Mouse (Mus musculus) hindbrain, embryonic 14.5 days (tissue): ENCODE data around the gene Adamts9. TPM values are rescaled to one million over a fixed set of nuclear protein-coding genes. Genes with fewer than 3 reads are reported as not detected.

Source experiments
- ATAC-seq: fragments of 200-750 bp; cut with Nextera tagmentation; 2 replicates; pipeline ENCODE4 v1.8.0; 2017; ENCODE audit warnings: moderate number of reproducible peaks, mild to moderate bottlenecking, moderate TSS enrichment, moderate library complexity; ENCODE audit not compliant: low FRiP score
- DNase-seq: peaks from one replicate; pipeline ENCODE4 v3.0.0-alpha.2; 2015; ENCODE audit warnings: low spot score
- H3K27ac ChIP-seq: fragments of 300-500 bp; sonication (generic); 2 replicates; pipeline ENCODE4 v1.5.1; 2014; ENCODE audit warnings: mild to moderate bottlenecking, moderate library complexity
- H3K27me3 ChIP-seq: fragments of 300-500 bp; sonication (generic); 2 replicates; pipeline ENCODE4 v1.6.1; 2014; ENCODE audit warnings: mild to moderate bottlenecking, low read length, mixed read lengths; ENCODE audit not compliant: control insufficient read depth, insufficient read depth
- H3K36me3 ChIP-seq: fragments of 300-500 bp; sonication (generic); replicated peaks from 2 replicates; pipeline ENCODE4 v1.6.1; 2014; ENCODE audit not compliant: control insufficient read depth, insufficient read depth
- H3K4me1 ChIP-seq: fragments of 300-500 bp; sonication (generic); replicated peaks from 2 replicates; pipeline ENCODE4 v1.6.1; 2014; ENCODE audit warnings: antibody characterized with exemption, low read length, mixed read lengths; ENCODE audit not compliant: control insufficient read depth, insufficient read depth
- H3K4me2 ChIP-seq: fragments of 300-500 bp; sonication (generic); replicated peaks from 2 replicates; pipeline ENCODE4 v1.6.1; 2014; ENCODE audit warnings: mild to moderate bottlenecking, moderate library complexity
- H3K4me3 ChIP-seq: fragments of 300-500 bp; sonication (generic); replicated peaks from 2 replicates; pipeline ENCODE4 v1.5.1; 2014; ENCODE audit warnings: mild to moderate bottlenecking, low read length
- H3K9ac ChIP-seq: fragments of 300-500 bp; sonication (generic); 2 replicates; pipeline ENCODE4 v1.6.1; 2014
- H3K9me3 ChIP-seq: fragments of 300-500 bp; sonication (generic); 2 replicates; pipeline ENCODE4 v1.6.1; 2016; ENCODE audit warnings: low read length; ENCODE audit not compliant: control insufficient read depth
- WGBS: fragments of 180-500 bp; shearing (Covaris S2); extraction: QIAGEN DNeasy Blood & Tissue Kit; methylation state at CpG from one replicate; pipeline ENCODE4 v1.1.7; 2014; 5-methylcytosine and 5-hydroxymethylcytosine counted together
- polyA plus RNA-seq: library from polyadenylated mRNA; unstranded; fragments of >200 nt; fragmentation: Nextera tagmentation; extraction: Ambion mirVana; gene quantifications from 2 replicates; pipeline ENCODE4 v1.2.1, GENCODE M21; 2014

The Adamts9 gene
- polyA plus RNA-seq, 1 experiment from 2014 or later, result 2.1 TPM

DNA sequence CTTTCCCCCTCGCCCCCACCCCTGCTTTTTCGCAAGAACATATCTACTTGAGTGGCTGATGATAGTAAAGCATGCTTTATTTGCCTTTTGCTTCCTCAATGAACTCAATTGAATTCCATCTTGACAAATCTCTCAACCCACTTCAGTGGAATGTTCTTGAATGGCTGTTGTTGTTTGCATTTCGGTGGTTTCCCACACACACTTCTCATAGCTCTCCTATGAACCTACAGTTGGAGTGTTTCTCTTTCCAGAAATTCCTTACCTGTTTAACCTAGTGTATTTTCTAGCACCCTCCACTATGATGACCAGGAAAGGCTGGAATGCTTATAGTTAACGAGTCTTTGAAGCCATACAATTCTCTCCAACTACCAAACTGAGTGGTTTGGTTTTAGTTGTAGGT is 88.4 kb downstream of the Adamts9 start:
- Histone ChIP-seq H3K9ac (no peak overlapping the region), H3K36me3 (no peaks in the 10 kb centered on the region), H3K4me3 (no peak overlapping the region), H3K27ac (no peak overlapping the region), H3K27me3 (no peaks in the 10 kb centered on the region), H3K9me3 (no peaks in the 10 kb centered on the region), H3K4me1 (0 out of 2 replicates have a peak, but pooled peaks cover 4% of the 10 kb centered on the region), H3K4me2 (no peak overlapping the region)
- no peak for DNase-seq
- ATAC-seq, result no peak
- 88% methylated on average over 4 of the region's 4 CpGs for WGBS

DNA sequence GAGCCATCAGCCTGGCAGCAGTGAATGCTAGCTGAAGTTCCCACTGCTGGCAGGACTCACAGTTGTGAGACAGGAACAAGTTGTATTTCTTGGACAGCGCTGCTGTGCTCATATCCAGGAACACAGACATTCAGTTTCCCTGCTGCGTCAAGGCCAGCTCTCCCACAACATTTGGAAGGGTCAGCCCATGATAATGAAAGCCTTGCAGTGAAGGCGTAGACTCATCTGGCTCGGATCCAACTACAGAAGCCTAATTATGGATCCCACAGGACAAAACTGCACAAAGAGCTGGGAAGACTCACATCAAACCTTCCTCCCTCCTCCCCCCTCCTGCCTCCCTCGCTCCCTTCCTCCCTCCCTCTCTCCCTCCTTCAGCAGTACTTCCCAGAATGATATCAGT is 93.0 kb downstream of the Adamts9 start:
- 23% methylated on average over 5 of the region's 5 CpGs for WGBS
- DNase-seq, result peak; percentile 76

DNA sequence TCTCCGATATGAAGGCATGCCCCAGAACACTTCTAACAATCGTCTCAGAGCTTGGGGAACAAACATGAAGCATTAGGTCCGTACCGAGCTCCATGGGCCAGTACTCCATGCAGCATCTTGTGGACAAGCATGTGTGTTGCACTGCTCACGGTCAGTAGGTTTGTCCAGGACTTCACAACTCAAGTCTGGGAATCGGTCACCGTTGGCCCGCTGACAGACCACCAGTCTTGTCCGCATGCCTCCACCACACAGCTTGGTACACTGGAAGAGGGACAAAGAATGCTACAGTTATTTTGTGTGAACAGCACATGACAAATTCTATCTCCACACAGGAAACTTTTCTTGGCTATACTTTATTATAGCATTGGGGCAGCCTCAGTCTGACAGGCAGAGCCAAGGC is 94.1 kb downstream of the Adamts9 start:
- Histone ChIP-seq H3K4me1 (0 out of 2 replicates have a peak, but pooled peaks cover 4% of the 10 kb centered on the region), H3K36me3 (no peaks in the 10 kb centered on the region), H3K4me2 (no peak overlapping the region), H3K9ac (no peak overlapping the region), H3K4me3 (no peak overlapping the region), H3K27ac (no peak overlapping the region), H3K9me3 (no peaks in the 10 kb centered on the region), H3K27me3 (no peaks in the 10 kb centered on the region)
- DNase-seq (no peak), ATAC-seq (no peak)
- WGBS, result 95% methylated on average over 9 of the region's 9 CpGs

More for the DNA sequence above, 93.0 kb downstream of the Adamts9 start:
- H3K9me3 ChIP-seq, result no peaks in the 10 kb centered on the region
- H3K4me1 ChIP-seq, result 0 out of 2 replicates have a peak, but pooled peaks cover 4% of the 10 kb centered on the region
- no peaks in the 10 kb centered on the region for H3K36me3 ChIP-seq
- no peak overlapping the region for H3K9ac ChIP-seq
- no peak overlapping the region for H3K4me2 ChIP-seq
- no peaks in the 10 kb centered on the region for H3K27me3 ChIP-seq
- peak; percentile 60; the same call in 1 of the 2 replicates for ATAC-seq
- H3K4me3 ChIP-seq, result no peak overlapping the region
- peak overlapping the region; percentile 32; the same call in 1 of the 2 replicates for H3K27ac ChIP-seq

DNA sequence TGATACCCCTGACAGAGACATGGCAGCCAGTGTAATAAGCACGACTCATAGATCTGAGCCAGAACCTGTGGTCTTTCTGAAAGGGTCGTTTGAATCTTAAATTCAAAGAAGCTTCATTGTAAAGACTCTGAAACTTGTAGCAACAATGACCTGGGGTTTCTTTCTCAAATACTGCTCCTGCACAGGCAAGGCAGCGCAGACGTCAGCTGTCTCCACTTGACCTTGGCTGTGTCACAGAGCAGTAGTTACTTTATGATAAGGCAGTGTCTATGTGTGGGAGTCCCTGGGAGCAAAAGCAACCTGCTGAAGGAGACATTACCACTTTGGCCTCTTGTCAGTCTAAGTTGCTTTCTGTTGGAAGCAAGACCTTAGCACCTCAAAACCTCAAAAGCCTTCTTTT is 96.7 kb downstream of the Adamts9 start:
- no peak overlapping the region for H3K27ac ChIP-seq
- H3K9ac ChIP-seq, result no peak overlapping the region
- ATAC-seq, result no peak
- H3K27me3 ChIP-seq, result no peaks in the 10 kb centered on the region
- no peak overlapping the region for H3K4me3 ChIP-seq
- DNase-seq, result no peak
- 0 out of 2 replicates have a peak, but pooled peaks cover 4% of the 10 kb centered on the region for H3K4me1 ChIP-seq
- no peaks in the 10 kb centered on the region for H3K36me3 ChIP-seq
- WGBS, result 56% methylated on average over 4 of the region's 4 CpGs
- no peak overlapping the region for H3K4me2 ChIP-seq
- H3K9me3 ChIP-seq, result no peaks in the 10 kb centered on the region

DNA sequence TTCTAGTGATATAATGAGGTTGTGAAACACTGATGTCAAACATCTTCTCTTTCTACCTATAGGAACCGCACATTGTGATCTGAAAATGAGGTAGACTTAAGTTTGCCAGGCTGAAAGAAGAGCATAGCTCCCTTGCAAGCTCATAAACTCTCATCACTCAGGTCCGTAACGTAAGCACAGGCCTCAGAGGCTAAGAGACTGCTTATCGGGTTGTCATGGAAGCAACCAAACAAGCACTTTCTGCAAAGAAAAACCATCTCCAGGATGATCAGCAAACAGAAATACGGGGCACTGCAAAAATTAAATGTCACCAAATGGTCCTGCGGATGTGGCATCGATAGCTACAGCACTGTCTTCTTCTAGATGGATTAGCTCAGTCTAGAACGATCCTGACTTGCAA is 97.4 kb downstream of the Adamts9 start:
- H3K4me2 ChIP-seq, result no peak overlapping the region
- 83% methylated on average over 8 of the region's 8 CpGs for WGBS
- H3K36me3 ChIP-seq, result no peaks in the 10 kb centered on the region
- no peak overlapping the region for H3K4me3 ChIP-seq
- 0 out of 2 replicates have a peak, but pooled peaks cover 4% of the 10 kb centered on the region for H3K4me1 ChIP-seq
- no peaks in the 10 kb centered on the region for H3K27me3 ChIP-seq
- no peaks in the 10 kb centered on the region for H3K9me3 ChIP-seq
- ATAC-seq (no peak), DNase-seq (no peak)
- H3K27ac ChIP-seq, result no peak overlapping the region
- no peak overlapping the region for H3K9ac ChIP-seq

DNA sequence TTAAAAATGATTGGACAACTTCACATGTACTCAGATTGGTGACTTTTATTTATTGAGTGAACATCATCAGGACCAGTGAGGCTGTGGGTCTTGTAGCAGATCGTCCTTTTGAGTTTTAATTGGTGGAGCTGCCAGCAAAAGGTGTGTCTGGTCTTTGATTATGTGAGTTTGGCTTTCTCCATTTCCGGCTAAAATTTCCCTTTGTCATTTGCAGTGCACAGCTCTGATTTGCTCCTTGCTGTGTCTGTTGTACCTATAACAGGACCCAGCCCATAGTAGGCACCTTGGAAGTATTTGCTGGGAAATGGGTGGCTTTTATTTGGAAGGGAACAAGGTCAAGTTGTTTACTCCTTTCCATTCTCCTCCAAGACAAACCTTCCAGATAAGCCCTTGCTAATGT is 99.8 kb downstream of the Adamts9 start:
- H3K4me1 ChIP-seq, result no peaks in the 10 kb centered on the region
- WGBS, result 90% methylated on average over 2 of the region's 2 CpGs
- no peaks in the 10 kb centered on the region for H3K27me3 ChIP-seq
- no peaks in the 10 kb centered on the region for H3K9me3 ChIP-seq
- no peak overlapping the region for H3K4me3 ChIP-seq
- no peak overlapping the region for H3K4me2 ChIP-seq
- DNase-seq (no peak), ATAC-seq (no peak)
- H3K36me3 ChIP-seq, result no peaks in the 10 kb centered on the region
- no peak overlapping the region for H3K9ac ChIP-seq
- no peak overlapping the region for H3K27ac ChIP-seq

DNA sequence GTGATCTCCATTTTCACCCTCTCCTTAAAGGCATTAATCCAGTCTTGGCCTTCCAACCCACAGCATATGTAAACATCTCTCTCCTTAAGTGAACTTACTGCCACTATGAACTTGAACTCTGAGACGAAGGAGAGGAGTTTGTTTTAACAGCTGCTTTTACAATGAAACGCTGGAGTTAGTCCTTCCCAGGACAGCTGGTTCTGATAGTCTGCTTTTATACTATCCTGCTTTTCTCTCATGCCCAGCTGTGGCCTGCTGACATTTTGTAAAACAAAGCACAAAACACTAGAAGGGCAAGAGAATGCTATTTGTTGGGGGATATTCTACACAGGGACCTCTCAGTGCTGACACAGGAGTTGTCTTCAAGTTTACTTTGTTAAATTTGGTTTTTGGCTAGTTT is 101.3 kb downstream of the Adamts9 start:
- Histone ChIP-seq H3K27ac (no peak overlapping the region), H3K4me3 (no peak overlapping the region), H3K4me1 (no peaks in the 10 kb centered on the region), H3K27me3 (no peaks in the 10 kb centered on the region), H3K4me2 (no peak overlapping the region), H3K9me3 (no peaks in the 10 kb centered on the region), H3K36me3 (no peaks in the 10 kb centered on the region), H3K9ac (no peak overlapping the region)
- 30% methylated on average over 2 of the region's 2 CpGs for WGBS
- ATAC-seq (no peak), DNase-seq (no peak)

DNA sequence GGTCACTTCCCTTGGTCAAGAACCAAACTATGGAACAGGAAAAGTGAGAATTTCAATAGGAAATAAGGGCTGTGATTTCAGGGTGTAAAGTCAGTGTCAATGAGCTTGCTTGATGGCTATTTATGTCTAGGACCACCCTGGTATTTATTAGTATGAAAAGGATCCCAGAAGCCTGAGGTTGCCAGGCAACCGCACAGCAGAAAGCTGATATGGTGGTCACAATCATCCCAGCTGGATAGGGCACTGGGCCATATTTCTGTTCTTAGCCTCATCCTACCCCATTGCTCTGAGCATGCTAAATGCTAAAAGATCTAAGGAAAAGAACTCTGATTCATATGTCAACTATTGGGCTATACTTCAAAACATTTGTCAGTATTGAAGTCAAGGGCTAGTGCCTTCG is 112.2 kb downstream of the Adamts9 start:
- ATAC-seq (no peak), DNase-seq (no peak)
- H3K9ac ChIP-seq, result no peak overlapping the region
- H3K4me2 ChIP-seq, result no peak overlapping the region
- no peaks in the 10 kb centered on the region; the same call in 1 of the 2 replicates for H3K4me1 ChIP-seq
- no peaks in the 10 kb centered on the region for H3K27me3 ChIP-seq
- 83% methylated on average over 2 of the region's 2 CpGs for WGBS
- H3K9me3 ChIP-seq, result no peaks in the 10 kb centered on the region
- H3K4me3 ChIP-seq, result no peak overlapping the region
- no peak overlapping the region for H3K27ac ChIP-seq
- no peaks in the 10 kb centered on the region for H3K36me3 ChIP-seq

DNA sequence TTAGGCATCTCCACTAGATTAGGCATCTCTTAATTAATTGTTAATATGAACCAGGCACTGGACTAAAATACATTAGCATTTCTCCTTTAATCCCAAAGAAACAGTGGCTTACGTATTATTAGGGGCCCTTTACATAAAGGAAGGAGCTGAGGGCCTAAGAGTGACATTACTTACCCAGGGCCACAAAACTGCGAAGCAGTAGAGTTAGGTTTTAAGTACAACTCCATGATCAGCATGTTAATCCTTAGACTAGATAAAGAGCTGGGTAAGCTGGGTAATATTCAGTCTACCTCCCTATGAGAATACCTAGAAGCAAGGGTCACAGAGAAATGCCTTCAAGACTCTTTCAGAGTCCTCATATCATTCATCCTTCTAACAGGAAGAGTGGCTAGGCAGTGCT is 114.1 kb downstream of the Adamts9 start:
- DNase-seq, result no peak
- Histone ChIP-seq H3K36me3 (no peaks in the 10 kb centered on the region), H3K9me3 (no peaks in the 10 kb centered on the region), H3K4me3 (no peak overlapping the region), H3K27ac (no peak overlapping the region), H3K27me3 (no peaks in the 10 kb centered on the region), H3K9ac (no peak overlapping the region), H3K4me2 (no peak overlapping the region), H3K4me1 (no peaks in the 10 kb centered on the region; the same call in 1 of the 2 replicates)
- 91% methylated on average over 2 of the region's 2 CpGs for WGBS
- no peak for ATAC-seq

DNA sequence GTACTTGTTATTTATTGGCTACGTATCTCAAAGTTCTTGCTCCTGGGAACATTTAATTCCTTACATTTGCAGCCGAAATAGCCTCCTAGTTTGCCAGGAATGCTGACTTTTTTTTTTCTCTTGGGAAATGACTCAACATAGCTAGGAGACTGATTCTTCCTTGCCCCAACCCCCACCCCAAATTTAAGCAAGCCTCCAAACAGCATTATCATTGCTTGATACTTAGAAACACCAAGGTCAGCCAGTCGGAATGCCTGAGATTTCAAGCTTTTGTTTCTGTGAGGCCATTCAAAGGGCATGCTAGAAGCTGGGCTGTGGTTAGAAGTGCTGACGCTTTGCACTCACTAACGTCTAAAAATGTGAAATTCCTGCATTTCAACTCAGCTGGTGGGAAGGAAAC is 115.9 kb downstream of the Adamts9 start:
- 42% methylated on average over 5 of the region's 5 CpGs for WGBS
- Histone ChIP-seq H3K36me3 (no peaks in the 10 kb centered on the region), H3K27ac (no peak overlapping the region), H3K4me2 (no peak overlapping the region), H3K9me3 (no peaks in the 10 kb centered on the region), H3K27me3 (no peaks in the 10 kb centered on the region; the same call in 1 of the 2 replicates), H3K4me3 (no peak overlapping the region), H3K9ac (no peak overlapping the region), H3K4me1 (no peaks in the 10 kb centered on the region; the same call in 1 of the 2 replicates)
- no peak for DNase-seq
- no peak for ATAC-seq
